Mouse (Mus musculus) hindlimb bud, embryonic 11.5 days (tissue): ENCODE measurements around the gene Wnk4.

Experiments
- DNase-seq: peaks from one replicate; pipeline ENCODE4 v3.0.0-alpha.2; 2012; ENCODE audit warnings: low read depth, low spot score; ENCODE audit errors: extremely low spot score

Gene Wnk4

DNA sequence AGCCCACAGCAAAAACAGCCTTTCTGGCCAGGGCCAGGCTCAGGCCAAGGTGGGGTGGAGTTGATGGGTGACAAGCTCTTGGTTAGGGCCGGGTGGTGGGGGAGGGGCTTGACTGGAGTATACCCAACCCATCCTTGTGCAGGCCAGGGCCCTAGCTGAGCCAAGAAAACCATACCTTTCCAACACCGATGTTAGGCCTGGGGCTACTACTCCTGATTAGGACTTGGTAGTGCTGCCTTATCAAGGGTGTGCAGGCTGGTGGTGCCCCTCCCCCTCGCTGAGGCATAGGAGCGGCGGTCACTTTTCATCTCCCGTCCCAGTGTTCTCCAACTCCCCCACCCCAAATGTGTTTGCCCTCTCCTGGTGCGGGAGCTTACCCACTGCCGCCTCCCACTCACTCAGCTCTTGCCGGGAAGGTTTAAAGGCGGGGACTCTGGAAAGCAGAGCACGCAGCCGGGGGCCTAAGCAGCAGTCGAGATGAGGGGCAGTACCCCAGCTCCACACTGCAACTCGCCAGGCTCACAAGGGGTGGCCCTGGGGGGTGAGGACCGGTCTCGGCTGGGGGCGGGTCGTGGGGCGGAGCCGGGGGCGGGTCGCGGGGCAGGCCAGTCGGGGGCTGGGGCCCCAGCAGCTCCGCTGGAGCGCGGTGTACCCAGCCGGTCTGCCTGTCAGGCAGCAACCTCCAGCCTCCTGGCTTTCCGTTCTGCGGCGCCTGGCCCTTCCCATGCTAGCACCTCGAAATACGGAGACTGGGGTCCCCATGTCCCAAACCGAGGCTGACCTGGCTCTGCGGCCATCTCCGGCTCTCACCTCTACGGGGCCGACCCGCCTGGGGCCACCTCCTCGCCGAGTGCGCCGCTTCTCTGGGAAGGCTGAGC, at the start of gene Wnk4:
Wnk4 (plus strand) TSS at position 620 of the 878 bp plus-strand sequence.
- DNase-seq: no peak

DNA sequence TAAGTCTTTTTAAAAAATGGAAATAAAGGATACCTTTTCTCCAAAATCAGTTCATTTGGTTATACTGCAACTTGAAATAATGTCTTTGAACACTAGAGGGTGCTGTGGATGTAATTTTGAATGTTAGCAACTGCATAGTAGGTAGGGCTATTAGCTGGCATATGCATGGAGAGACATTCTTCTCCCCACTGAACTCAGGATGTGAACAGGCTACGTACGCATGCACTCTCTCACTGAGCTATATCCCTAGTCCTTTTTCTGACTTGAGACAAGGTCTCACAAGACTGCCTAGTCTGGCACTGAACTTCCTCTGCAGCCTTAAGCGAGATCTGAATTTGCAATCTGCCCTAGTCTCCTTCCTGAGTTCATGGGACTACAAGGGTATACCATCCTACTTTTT, 48.4 kb upstream of the Wnk4 start:
- DNase-seq: peak; percentile 87

DNA sequence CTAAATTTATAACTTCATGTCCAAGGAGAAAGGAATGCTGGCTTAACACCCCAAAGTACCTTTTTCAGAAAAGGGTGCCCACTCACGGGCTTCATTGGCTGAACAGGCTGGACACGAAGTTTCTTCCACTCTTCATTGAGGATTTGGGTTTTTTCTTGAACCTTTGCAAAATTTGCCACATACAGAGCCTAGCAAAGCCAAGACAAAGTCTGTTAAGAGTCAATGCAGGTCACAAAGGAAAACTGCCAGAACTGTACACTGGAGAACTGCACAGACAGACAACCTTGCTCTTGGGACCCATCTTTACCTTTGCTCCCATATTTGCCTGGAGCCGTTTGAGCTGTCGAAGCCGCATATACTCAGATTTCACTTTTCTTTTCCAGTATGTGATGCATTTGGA, 43.4 kb upstream of the Wnk4 start:
- DNase-seq: no peak

DNA sequence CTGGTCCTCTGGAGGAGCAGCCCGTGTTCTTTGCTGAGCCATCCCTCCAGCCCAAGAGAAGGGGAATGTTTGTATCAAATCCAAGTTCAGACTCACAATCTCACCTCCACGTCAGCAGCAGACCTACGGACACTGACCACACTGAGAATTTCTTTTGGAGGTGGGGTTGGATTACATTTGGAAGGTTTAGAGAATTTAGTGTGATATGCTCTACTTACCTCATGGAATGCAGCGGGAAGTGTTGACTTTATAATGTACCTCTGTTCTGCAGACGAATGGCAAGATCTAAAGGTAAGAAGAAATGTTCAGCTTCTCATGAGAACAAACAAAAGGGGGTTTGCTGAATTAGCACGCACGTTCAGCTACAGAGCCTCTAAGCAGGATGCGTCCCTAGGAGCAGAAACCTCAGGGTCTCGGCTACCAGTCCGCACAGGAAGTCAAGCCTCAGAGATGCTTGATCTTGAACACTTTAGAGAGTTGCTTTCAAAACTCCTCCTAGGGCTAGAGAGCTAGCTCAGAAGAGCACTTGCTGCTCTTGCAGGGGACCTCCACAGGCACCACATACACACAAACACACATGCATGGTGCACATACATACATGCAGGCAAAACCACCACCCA, 41.8 kb upstream of the Wnk4 start:
- DNase-seq: no peak

DNA sequence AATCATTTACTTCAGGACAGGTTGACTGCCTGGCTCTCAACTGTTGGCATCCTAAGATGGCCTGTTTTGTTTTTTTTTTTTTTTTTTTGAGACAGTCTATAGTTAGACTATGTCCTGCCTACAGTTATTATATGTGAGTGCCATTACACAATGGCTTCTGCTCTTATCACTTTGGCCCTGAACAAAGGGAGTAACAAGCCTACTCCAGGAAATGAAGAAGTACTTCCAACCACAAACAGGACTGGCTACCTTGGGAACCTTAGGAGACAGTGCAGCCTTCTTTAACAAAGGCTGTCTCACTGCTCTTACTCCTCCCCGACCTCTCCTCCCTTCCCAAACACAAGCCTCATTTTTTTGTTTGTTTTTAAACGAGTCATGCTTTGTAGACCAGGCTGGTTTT, 39.5 kb upstream of the Wnk4 start:
- DNase-seq: no peak

DNA sequence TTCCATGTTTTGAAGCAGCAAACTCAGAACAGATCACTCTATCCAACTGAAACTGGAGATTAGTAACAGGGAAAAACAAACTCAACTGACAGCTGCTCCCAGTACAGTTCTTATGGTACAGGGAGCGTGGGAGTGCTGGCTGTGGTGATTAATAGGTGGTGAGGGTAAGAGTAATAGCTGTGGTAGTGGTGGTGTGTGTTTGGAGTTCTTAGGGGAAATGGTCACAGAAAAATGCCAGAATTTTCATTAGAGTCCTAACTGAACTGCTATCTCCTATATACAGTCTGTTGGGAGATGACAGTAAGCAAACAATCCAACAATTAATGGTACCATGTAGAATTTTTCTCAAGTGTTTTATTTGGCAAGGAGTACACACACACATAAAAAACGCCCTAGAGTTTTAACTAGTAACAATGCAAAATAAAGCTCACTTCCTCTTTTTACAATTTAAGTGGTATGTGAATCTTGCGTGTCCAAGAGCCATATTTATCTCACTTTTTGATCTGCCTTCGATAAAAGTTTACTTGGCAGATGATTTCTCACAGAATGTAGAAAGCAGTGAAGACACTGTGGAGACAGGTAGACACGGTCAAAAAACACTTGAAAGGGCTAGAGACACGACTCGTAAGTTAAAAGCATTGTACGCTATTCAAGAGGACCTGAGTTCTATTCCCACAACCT, 38.9 kb upstream of the Wnk4 start:
- DNase-seq: no peak

DNA sequence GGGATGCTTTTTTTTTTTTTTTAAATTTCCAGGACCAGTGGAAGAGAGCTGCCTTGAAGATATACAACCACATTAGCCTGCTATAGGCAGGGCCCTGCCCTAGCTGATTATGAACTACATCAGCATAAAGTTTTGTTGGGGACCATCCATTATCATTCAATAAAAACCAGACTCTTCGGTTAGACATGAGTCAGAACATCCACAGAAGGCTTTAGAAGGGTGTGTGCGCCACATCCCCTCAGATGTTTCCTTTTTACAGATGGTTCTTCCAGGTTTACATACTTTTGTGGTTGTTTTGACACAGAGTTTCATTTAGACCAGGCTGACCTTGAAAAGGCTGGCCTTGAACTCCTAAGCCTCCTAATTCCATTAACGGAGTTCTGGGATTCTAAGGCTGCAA, 36.0 kb upstream of the Wnk4 start:
- DNase-seq: no peak

DNA sequence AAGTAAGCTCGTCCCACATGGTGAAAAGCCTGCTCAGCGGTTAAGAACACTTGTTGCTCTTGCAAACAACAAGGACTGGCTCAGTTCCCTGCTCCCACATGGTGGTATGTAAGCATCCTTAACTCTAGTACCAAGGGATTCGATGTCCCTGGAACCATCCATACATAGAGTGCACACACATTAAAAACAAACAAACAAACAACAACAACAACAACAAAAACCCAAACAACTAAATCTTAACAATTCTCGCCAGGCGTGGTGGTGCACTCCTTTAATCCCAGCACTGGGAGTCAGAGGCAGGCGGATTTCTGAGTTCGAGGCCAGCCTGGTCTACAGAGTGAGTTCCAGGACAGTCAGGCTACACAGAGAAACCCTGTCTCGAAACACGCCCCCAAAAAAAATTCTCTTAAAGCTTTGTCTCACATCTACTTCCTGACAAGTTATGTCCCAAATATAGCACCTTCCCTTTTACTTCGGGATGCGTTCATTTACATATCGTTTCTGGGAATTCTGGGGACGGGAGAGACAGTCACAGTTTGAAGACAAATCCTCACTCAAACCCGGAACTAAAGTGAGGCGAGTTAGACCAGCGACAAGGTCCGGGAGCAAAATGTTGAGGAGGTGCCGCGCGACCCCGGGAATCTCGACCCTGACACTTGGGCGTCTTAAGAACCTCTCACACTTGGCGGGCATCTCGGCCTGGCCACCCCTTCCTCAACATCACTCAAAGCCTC, 34.9 kb upstream of the Wnk4 start:
- no peak for DNase-seq

DNA sequence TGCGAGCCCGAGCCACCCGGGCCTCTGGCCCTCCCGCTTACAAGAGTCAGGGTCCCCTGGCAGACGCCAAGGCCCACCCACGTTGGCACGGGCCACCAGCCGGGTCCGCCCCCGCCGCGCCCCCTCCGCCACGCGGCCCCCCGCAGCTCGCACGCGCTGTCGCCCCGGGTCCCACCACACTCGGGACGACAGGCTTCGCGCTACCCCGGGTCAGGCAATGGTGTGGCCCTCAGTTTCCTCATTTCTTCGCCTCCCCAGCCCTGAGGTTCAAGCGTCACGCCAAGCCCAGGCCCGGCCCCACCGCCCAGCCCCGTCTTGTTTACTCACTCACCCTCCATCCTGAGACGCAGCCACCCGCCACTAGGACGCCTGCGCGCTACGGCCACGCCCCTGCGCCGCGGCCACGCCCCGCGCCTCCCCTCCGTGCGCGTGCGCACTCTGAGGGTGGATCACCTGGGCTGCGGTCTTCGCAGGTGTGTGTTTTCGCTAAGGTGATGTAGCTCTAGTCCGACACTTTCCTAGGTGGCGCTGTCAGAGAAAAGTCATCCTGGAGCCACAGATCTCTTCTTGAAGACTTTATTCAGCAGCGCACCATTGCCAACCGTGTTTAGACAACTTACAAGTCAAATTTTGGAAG, 34.2 kb upstream of the Wnk4 start, which contains the start of gene Ezh1:
Ezh1 (minus strand) TSS at position 399 of the 637 bp plus-strand sequence.
- DNase-seq: no peak

DNA sequence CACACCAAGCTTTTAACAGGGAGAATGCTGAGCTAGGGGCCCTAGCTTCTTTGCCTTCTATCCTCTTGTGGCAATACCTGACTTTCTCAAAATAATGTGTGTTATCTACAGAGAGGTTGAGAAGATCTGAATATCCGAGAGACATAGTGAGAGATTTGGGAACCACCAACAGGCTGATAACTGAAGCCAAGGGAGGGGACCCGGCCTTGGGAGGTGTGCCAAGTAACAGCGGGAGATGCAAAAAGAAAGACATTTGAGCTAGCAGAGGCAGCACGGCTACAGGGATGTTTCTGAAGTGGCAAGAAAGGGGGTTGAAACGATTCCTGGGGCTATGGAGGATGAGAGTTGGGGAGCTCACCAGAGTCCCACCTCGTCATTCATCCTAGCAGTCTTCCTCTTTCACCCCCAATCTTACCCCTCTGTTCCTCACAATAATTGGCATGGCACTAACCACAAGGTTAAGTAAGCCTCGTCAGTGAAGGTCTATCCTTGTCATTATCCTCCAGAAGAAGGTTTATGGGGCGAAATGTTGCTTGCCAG, 30.9 kb upstream of the Wnk4 start:
- no peak for DNase-seq

DNA sequence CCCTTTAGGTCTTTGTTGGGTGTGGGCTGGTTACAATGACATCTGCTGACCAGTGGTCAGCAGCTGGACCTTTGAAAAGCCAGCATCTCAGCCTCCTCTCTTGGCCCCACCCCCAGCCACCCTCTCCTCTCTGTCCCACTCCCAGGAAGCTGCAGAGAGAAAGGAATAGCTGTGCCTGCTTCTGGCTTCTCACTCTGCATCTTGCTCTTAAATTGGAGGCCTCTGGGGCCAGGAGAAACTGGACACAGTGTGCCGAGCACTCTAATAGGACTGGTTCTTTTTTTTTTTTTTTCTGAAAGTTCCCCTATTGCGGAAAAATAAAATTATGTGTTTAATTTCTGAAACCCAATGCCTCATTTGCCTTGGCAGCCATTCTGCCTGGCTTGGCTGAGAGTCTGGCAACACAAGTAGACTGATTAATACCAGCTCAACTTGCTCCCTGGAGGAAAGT, 30.3 kb upstream of the Wnk4 start:
- no peak for DNase-seq

DNA sequence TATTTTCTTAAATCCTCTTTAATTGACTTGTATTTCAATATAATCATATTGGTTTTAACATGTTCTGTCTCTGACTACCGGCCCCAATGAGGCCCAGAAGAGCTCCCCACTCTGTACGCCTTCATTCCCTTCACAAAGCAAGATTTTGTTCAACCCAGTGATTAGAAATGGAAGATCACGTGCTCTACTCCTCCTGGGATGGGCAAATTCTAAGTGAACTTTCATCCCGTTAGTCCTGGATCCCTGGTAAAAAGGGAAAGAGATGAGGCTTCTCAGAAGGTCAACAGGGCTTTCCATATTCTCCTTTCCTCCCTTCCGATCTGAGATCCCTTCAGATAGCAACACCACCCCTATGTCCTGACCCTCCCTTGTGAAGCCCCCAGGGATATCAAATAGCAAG, 29.8 kb upstream of the Wnk4 start:
- no peak for DNase-seq

DNA sequence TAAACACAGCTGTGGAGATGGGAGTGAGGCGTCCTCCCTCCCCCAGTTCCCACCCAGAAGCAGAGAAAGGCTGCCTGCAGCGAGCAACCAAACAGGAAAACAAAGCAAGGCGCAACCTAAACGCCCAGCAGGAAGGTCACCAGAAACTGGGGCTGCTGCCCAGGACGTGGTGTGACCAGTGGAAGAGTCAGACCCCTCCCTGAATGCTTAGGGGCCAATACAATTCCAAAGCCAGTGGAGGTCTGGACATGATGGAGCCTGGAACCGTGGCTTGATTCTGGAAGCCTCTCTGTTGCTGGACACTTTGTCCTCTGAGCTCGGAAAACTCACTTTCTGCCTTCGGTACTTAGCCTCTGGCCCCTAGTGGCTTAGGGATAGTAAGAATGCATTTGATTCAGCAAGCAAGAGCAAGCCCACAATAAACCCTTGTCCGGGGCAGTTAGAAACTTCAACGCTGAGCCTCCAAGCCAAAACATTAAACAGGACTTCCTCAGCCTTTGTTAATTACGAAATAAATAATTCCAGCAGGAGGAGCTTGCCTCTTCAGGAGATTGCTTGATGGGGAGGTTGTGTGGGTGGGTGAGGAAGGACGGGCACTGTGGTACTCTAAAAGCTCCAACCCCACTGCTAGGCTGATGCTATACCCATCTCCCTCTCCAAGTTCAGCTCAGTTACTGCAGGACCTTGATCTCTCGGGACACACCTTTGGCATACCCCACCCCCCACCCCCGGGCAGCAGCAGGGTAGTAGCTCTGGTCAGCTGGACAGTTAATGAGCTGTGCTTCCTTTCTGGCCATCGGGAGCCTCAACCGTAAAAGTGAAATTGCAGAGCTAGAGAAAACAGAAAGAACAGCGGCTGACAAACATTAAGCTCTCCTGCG, 29.1 kb upstream of the Wnk4 start:
- DNase-seq: no peak

DNA sequence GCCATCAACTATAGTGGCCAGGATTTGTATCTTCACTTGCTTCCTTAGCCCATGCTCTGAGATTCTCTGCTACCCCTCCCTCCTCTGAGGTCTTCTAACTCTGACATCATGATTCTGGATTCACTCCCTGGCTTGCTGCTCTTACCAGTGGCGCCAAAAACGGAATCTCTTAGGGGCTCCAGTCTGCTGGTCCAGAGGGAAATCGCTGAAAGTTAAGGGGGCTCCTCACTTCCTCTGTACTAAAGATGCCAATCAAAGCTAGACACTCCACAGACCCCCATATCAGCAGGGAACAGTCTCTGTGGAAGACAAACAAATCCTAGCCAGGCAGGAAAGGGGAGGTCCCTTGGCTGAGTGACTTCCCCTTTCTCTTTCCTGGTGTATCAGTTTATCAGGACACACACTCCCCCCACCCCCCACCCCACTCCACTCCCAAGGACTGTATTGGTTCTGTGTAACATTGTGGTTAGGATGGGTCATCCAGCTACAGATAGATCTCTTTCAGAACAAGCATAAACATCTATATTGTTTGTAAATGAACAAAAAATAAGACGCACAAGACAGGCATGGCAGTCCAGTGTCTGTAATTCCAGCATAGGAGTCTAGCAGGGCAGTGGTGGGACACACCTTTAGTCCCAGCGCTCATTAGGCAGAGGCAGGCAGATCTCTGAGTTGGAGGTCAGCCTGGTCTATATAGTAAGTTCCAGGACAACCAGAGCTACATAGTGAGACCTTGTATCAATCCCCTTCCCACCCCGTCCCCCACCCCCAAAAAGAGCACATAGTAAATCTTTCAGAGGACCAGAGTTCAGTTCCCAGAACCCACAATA, 28.1 kb upstream of the Wnk4 start:
- DNase-seq: no peak

DNA sequence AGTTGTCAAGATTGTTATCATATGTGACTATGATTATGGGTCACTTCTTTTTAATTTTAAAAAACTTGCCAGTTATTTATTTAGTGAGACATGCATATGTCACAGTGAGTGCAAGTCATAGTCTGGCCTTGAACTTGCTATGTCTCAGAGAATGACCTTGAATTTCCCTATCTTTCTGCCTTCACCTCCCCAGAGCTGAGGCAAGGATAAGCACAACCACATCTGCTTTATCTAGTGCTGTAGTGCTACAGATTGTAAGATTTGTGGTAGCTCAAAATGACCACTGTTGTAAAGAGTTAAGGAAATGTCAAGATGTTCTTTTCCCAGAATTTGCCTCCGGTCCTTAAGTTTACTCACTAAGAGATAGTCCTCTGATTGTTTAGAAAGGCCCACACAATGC, 27.1 kb upstream of the Wnk4 start:
- no peak for DNase-seq

DNA sequence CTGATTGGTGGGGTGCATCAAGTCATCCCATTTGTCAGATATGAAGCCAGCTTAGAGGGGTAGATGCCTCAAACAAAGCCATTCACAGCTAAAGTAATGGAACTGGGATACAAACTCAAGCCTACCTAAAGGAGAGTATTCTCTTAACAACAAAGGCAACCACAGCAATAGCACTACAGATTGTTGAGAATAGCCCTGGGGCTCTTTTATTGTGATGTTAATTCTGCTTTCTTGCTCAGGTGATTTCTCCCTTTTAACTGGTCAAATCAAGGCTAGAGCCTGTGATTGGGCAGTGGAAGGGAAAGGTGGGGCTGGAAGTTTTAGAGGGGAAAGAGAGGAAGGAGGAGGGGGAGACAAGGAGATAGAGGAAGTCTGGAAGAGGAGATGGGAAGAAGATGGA, 26.2 kb upstream of the Wnk4 start:
- no peak for DNase-seq

DNA sequence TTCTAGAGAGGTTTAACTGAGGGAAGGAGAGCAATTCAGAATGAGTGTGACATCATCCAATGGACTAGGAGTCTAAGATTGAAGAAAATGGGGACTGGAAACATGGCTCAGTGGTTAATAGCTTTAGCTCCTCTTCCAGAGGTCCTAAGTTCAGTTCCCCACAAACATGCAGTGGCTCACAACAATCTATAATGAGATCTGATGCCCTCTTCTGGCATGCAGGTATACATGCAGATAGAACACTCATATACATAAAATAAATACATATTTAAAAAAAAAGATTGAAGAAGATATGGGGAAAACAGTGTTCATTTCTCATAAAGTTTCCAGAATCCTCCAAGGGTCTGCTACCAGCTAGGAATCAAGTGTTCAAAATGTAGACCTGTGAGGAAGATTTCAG, 24.9 kb upstream of the Wnk4 start:
- DNase-seq: no peak

DNA sequence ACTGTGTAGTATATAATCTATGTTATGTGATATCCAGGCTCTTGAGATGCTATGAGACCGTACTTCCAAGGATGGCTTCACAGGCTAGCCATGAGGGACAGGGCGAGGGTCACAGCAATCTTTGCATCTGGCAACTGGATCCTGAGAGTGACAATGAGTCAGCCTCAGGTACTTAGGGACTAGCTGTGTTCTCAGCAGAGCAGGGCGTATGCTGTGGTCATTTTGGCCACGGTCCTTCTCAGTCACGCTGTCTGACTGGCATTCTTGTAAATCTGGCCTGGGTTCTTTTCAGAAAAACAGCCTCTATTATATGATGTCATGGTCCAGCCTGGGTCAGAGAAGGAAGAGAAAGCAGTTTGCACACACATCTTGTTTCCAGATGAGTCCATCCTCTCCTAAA, 23.6 kb upstream of the Wnk4 start:
- no peak for DNase-seq
